Mouse (Mus musculus) ZHBTc4 (cell line): ENCODE data around the gene Ndufa4l2.
A peak's percentile ranks its signal among the peaks of the same experiment; 100 is the strongest.

Source experiments
- DNase-seq: peaks from one replicate; pipeline ENCODE4 v3.0.0-alpha.2; 2011; ENCODE audit warnings: low read depth, low spot score

The Ndufa4l2 gene

GRCm38 (mm10) chr10:127526048-127526447, 11.3 kb downstream of the Ndufa4l2 start:
- peak; percentile 56 for DNase-seq

- peak; percentile 72 for DNase-seq
Measured at GRCm38 (mm10) chr10:127526681-127527080, 11.9 kb downstream of the Ndufa4l2 start.

- no peak for DNase-seq
Measured at GRCm38 (mm10) chr10:127527481-127527880, 12.7 kb downstream of the Ndufa4l2 start.

- no peak for DNase-seq
Measured at GRCm38 (mm10) chr10:127530945-127531344, 16.2 kb downstream of the Ndufa4l2 start.

GRCm38 (mm10) chr10:127531548-127531947, 16.8 kb downstream of the Ndufa4l2 start:
- DNase-seq = no peak

- peak; percentile 53 for DNase-seq
Measured at GRCm38 (mm10) chr10:127534036-127534928, 19.5 kb downstream of the Ndufa4l2 start, which contains the start of gene Nxph4. Gene Nxph4 (minus strand): TSS chr10:127534559.

- DNase-seq = peak; percentile 65
Measured at GRCm38 (mm10) chr10:127534929-127535384, 20.2 kb downstream of the Ndufa4l2 start.

GRCm38 (mm10) chr10:127536586-127537314, 22.0 kb downstream of the Ndufa4l2 start:
- DNase-seq = peak; percentile 75

- peak; percentile 89 for DNase-seq
Measured at GRCm38 (mm10) chr10:127537854-127538583, 23.3 kb downstream of the Ndufa4l2 start.

GRCm38 (mm10) chr10:127541510-127541909, 26.7 kb downstream of the Ndufa4l2 start:
- no peak for DNase-seq

- DNase-seq = no peak
Measured at GRCm38 (mm10) chr10:127542084-127542483, 27.3 kb downstream of the Ndufa4l2 start.

- DNase-seq = no peak
Measured at GRCm38 (mm10) chr10:127542720-127543119, 28.0 kb downstream of the Ndufa4l2 start.

- no peak for DNase-seq
Measured at GRCm38 (mm10) chr10:127543916-127544315, 29.1 kb downstream of the Ndufa4l2 start.

- DNase-seq = no peak
Measured at GRCm38 (mm10) chr10:127544375-127544774, 29.6 kb downstream of the Ndufa4l2 start.

GRCm38 (mm10) chr10:127546505-127546904, 31.7 kb downstream of the Ndufa4l2 start:
- peak; percentile 59 for DNase-seq

GRCm38 (mm10) chr10:127548236-127548635, 33.5 kb downstream of the Ndufa4l2 start:
- no peak for DNase-seq

GRCm38 (mm10) chr10:127549892-127550291, 35.1 kb downstream of the Ndufa4l2 start:
- no peak for DNase-seq

GRCm38 (mm10) chr10:127555703-127556102, 40.9 kb downstream of the Ndufa4l2 start:
- DNase-seq = peak; percentile 89

- DNase-seq = peak; percentile 75
Measured at GRCm38 (mm10) chr10:127557397-127557796, 42.6 kb downstream of the Ndufa4l2 start.

- no peak for DNase-seq
Measured at GRCm38 (mm10) chr10:127561145-127561544, 46.4 kb downstream of the Ndufa4l2 start.

- no peak for DNase-seq
Measured at GRCm38 (mm10) chr10:127563840-127564239, 49.1 kb downstream of the Ndufa4l2 start.

GRCm38 (mm10) chr10:127564301-127564700, 49.5 kb downstream of the Ndufa4l2 start:
- peak; percentile 91 for DNase-seq
